Mouse (Mus musculus) heart, embryonic 16.5 days (tissue): Measurements from ENCODE around the gene Hspb3. TPM values are rescaled to one million over a fixed set of nuclear protein-coding genes. Genes with fewer than 3 reads are reported as not detected.

ENCODE experiments used
- ATAC-seq: fragments of 200-750 bp; cut with Nextera tagmentation; replicated peaks from 2 replicates; pipeline ENCODE4 v1.8.0; 2017; ENCODE audit warnings: moderate number of reproducible peaks; ENCODE audit not compliant: insufficient read depth, low FRiP score; ENCODE audit errors: extremely low read depth
- H3K27ac ChIP-seq: fragments of 300-500 bp; sonication (generic); 2 replicates; pipeline ENCODE4 v1.5.1; 2014; ENCODE audit warnings: mild to moderate bottlenecking, low read length, control low read depth, moderate library complexity
- H3K27me3 ChIP-seq: fragments of 300-500 bp; sonication (generic); 2 replicates; pipeline ENCODE4 v1.6.1; 2014; ENCODE audit warnings: low read length, mixed read lengths; ENCODE audit not compliant: control insufficient read depth, insufficient read depth
- H3K36me3 ChIP-seq: fragments of 300-500 bp; sonication (generic); 2 replicates; pipeline ENCODE4 v1.6.1; 2014; ENCODE audit not compliant: control insufficient read depth, insufficient read depth
- H3K4me1 ChIP-seq: fragments of 300-500 bp; sonication (generic); 2 replicates; pipeline ENCODE4 v1.6.1; 2014; ENCODE audit warnings: low read length, mixed read lengths; ENCODE audit not compliant: control insufficient read depth, insufficient read depth
- H3K4me2 ChIP-seq: fragments of 300-500 bp; sonication (generic); 2 replicates; pipeline ENCODE4 v1.6.1; 2014; ENCODE audit warnings: low read depth, mild to moderate bottlenecking, control low read depth, low read length
- H3K4me3 ChIP-seq: fragments of 300-500 bp; sonication (generic); 2 replicates; pipeline ENCODE4 v1.5.1; 2014; ENCODE audit warnings: mild to moderate bottlenecking, control low read depth, low read length
- H3K9ac ChIP-seq: fragments of 300-500 bp; sonication (generic); 2 replicates; pipeline ENCODE4 v1.6.1; 2014; ENCODE audit warnings: low read length, control low read depth
- H3K9me3 ChIP-seq: fragments of 300-500 bp; sonication (generic); replicated peaks from 2 replicates; pipeline ENCODE4 v1.6.1; 2016; ENCODE audit warnings: low read length; ENCODE audit not compliant: control insufficient read depth
- WGBS: fragments of 180-500 bp; shearing (Covaris S2); extraction: QIAGEN DNeasy Blood & Tissue Kit; methylation state at CpG from one replicate; pipeline ENCODE4 v1.1.7; 2014; 5-methylcytosine and 5-hydroxymethylcytosine counted together
- polyA plus RNA-seq: library from polyadenylated mRNA; unstranded; fragments of >200 nt; fragmentation: Nextera tagmentation; extraction: Ambion mirVana; gene quantifications from 2 replicates; pipeline ENCODE4 v1.2.1, GENCODE M21; 2015

Hspb3 gene
- 44.6 and 49.1 TPM in 2 replicates for polyA plus RNA-seq

DNA sequence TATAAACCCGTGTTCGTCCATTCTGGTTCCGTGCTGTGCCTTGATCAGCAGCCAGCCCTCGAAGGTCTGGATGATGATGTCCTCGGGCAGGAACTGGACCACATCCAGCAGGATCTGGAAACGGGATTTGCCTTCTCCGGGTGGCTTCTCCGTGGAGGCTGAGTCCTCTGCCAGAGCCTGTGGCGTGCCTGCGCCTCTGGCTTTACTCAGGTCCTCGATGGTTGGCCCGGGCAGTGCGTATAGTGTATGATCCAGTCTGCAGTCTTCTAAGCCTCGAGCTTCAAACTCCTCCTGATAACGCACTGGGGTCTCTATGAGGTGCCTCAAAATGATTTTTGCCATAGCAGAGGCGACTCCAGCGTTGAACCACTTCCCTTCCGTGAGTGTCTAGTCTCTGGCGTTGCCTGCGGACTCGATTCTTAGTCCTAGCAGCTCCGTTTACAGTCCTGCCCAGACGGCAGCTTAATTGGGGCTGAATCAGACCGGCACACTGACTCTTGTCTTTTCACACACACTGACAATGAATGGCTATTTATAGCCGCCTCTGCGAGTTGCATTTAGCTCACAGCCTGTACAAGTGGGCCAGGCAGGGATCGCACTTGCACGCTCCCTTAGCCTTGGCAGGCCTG is at the start of gene Hspb3:
Gene Hspb3 (minus strand): TSS at position 526 of the 629 bp plus-strand sequence.
- Histone ChIP-seq H3K4me3 (peak within 1 kb of the TSS; percentile 58), H3K9ac (peak within 1 kb of the TSS; percentile 74), H3K36me3 (no peaks in the 10 kb centered on the region), H3K27me3 (no peaks in the 10 kb centered on the region), H3K9me3 (no peaks in the 10 kb centered on the region), H3K4me1 (peaks cover 9% of the 10 kb centered on the region), H3K4me2 (peak within 1 kb of the TSS; percentile 80), H3K27ac (peak within 1 kb of the TSS; percentile 94)
- 30% methylated on average over 28 of the region's 28 CpGs for WGBS
- ATAC-seq: peak; percentile 86

DNA sequence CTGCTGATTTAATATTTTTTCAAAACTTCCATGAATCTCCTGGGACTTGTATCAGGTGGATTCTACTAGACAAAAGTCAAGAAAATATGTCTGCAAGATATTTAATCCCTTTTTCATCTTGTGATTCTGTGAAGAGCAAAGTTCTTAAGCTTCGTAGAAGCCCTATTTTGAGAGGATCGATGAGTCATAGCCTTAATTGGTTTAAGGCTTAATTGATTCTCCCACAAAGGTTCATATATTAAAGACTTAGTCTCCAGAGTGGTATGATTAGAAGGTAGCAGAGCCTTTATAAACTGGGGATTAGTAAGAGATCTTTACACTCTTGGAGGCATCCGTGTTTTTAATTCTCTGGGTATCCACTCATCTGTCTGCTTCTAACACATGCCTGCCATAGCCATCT is 49.7 kb upstream of the Hspb3 start:
- H3K36me3 ChIP-seq: no peaks in the 10 kb centered on the region
- H3K4me2 ChIP-seq: no peak overlapping the region
- no peak overlapping the region for H3K27ac ChIP-seq
- no peak overlapping the region for H3K9ac ChIP-seq
- 93% methylated on average over 3 of the region's 3 CpGs for WGBS
- H3K9me3 ChIP-seq: peaks cover 5% of the 10 kb centered on the region; the same call in 1 of the 2 replicates
- no peaks in the 10 kb centered on the region for H3K4me1 ChIP-seq
- no peaks in the 10 kb centered on the region for H3K27me3 ChIP-seq
- no peak overlapping the region for H3K4me3 ChIP-seq
- ATAC-seq: no peak

DNA sequence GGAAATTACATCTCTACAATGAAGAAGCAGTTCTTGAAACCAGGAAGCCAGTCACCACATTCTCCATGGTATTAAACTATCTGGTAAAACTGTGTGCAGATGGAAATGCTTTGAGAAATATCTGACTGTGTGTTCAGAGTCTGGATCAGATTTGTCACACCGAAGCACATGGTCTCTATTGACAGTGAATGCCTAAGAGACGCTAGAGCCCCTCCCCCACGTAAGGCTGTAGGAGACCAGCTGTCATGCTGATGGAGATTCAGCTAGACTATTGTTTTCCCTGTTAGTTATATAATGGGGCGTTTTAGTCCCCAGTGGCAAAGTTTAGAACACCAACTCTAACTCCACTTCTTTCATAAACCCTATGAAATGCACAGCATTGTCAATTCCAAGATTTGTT is 42.7 kb upstream of the Hspb3 start:
- no peak for ATAC-seq
- Histone ChIP-seq H3K9me3 (no peaks in the 10 kb centered on the region), H3K27ac (no peak overlapping the region), H3K4me1 (no peaks in the 10 kb centered on the region), H3K36me3 (no peaks in the 10 kb centered on the region), H3K4me3 (no peak overlapping the region), H3K4me2 (no peak overlapping the region), H3K27me3 (no peaks in the 10 kb centered on the region), H3K9ac (no peak overlapping the region)
- 42% methylated on average over 4 of the region's 4 CpGs for WGBS

DNA sequence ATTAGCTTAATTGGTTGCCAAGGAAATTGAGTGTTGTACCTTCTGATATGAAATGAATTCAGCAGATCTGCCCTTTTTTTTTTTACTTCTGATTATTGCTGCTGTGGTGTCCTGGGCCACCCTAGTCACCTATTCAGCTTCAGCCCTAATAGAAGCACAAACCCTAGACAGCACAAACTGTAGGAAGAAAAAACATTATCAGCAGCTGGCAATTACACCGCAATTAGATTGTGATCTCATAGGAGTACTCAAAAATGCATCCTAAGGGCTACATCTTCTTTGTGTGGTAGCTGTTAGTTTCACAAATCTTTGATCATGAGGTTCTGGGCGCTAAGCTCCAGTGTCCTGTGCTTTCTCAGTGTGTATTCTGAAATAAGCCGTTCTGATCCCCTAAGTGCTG is 37.7 kb upstream of the Hspb3 start:
- H3K4me1 ChIP-seq: no peaks in the 10 kb centered on the region
- H3K27ac ChIP-seq: no peak overlapping the region
- H3K36me3 ChIP-seq: no peaks in the 10 kb centered on the region
- 83% methylated on average over 3 of the region's 3 CpGs for WGBS
- H3K4me2 ChIP-seq: no peak overlapping the region
- no peak overlapping the region for H3K4me3 ChIP-seq
- H3K9me3 ChIP-seq: peaks cover 4% of the 10 kb centered on the region; the same call in 1 of the 2 replicates
- ATAC-seq: no peak
- H3K27me3 ChIP-seq: no peaks in the 10 kb centered on the region
- H3K9ac ChIP-seq: no peak overlapping the region

DNA sequence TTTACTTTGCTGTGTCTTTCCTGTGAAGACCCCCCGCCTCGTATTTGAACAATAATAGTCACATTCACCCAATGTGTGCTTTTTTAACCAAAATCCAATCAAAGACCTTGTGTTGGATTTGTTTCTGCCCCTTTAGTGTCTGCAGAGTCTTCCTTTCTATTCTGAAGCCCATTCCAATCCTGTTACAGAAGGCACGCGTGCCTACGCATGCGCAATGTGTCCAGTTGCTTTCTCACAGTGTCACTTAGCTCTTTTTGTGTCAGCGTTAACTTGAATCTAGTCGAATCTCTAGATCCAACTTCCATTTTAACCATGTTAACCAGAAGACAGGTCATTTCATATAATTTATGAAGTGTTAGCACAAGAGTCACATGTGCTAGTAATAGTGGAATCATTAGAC is 36.5 kb upstream of the Hspb3 start:
- Histone ChIP-seq H3K9me3 (peaks cover 4% of the 10 kb centered on the region; the same call in 1 of the 2 replicates), H3K27me3 (no peaks in the 10 kb centered on the region), H3K4me2 (no peak overlapping the region), H3K9ac (no peak overlapping the region), H3K4me3 (no peak overlapping the region), H3K36me3 (no peaks in the 10 kb centered on the region), H3K4me1 (no peaks in the 10 kb centered on the region), H3K27ac (no peak overlapping the region)
- ATAC-seq: no peak
- 89% methylated on average over 8 of the region's 8 CpGs for WGBS

DNA sequence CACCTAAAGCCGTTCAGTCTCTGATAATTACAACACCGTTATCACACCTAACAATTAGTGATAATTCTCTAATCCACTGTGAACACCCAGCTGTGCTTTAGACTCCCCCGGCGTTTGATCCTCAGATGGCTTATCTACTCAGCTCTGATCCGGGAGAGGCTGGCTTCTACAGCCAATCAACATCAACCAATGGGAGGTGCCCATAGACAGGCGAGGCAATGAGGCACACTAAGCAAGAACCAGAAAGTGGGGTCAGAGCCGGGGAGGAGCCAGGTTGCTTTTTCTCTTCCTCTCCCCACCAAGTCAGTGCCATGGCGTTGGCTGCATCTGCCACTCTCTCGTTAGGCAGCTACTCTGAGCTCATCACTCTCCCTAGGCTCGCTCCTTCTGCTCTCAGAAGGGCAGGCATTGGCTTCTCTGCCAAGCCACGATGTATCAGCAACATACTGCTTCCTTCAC is 36.0 kb upstream of the Hspb3 start:
- H3K27me3 ChIP-seq: no peaks in the 10 kb centered on the region
- WGBS: 39% methylated on average over 11 of the region's 11 CpGs
- H3K4me3 ChIP-seq: no peak overlapping the region
- no peaks in the 10 kb centered on the region for H3K4me1 ChIP-seq
- H3K9me3 ChIP-seq: peaks cover 4% of the 10 kb centered on the region; the same call in 1 of the 2 replicates
- H3K9ac ChIP-seq: no peak overlapping the region
- no peaks in the 10 kb centered on the region for H3K36me3 ChIP-seq
- ATAC-seq: no peak
- no peak overlapping the region for H3K27ac ChIP-seq
- H3K4me2 ChIP-seq: no peak overlapping the region

DNA sequence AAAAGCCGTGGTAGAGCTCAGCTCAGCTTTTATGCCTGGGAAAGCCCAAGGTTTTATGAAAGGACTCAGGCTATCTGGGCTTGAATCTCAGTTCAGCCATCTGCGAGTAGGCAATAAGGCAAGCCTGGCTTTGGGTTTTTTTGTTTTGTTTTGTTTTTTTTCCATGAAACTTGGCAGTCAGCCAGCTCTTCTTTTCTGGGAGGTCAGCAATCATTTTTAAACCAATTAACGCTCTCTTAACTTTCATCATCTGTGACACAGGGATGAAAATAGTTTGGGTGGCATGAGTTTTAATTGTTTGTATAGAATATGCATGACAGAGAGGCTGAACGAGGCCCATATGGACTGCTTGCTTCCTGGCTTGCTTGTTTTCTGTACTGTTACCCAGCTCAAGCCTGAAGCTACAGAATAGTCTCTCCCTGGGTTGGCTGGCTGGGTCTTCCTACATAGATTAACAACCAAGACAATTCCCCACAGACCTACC is 33.4 kb upstream of the Hspb3 start:
- WGBS: 45% methylated on average over 4 of the region's 4 CpGs
- Histone ChIP-seq H3K4me3 (no peak overlapping the region), H3K4me2 (no peak overlapping the region), H3K9ac (no peak overlapping the region), H3K36me3 (no peaks in the 10 kb centered on the region), H3K27ac (no peak overlapping the region), H3K9me3 (peaks cover 4% of the 10 kb centered on the region; the same call in 1 of the 2 replicates), H3K4me1 (no peaks in the 10 kb centered on the region), H3K27me3 (no peaks in the 10 kb centered on the region)
- ATAC-seq: no peak

DNA sequence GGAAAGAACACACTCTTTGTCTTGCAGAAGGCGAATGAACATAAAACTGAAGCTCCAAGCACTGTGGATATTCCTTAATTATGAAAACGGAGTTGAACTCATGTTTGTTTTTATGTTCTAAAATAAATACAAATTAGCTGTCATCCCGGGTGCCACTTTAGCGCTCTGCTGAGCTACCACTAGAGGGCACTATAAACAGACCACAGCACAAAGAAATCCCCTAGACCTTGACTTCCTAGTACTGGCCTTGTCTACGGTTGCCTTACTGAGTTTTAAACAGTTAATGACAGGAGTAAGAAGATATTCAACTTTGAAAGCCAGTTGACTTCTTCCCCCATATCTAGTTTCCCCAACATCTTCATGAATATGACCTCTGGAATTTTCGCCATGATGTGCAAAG is 29.9 kb upstream of the Hspb3 start:
- H3K9me3 ChIP-seq: peaks cover 4% of the 10 kb centered on the region; the same call in 1 of the 2 replicates
- ATAC-seq: no peak
- H3K4me1 ChIP-seq: no peaks in the 10 kb centered on the region
- H3K27me3 ChIP-seq: 0 out of 2 replicates have a peak, but pooled peaks cover 3% of the 10 kb centered on the region
- no peak overlapping the region for H3K9ac ChIP-seq
- no peaks in the 10 kb centered on the region for H3K36me3 ChIP-seq
- no peak overlapping the region for H3K4me3 ChIP-seq
- 18% methylated on average over 6 of the region's 6 CpGs for WGBS
- H3K27ac ChIP-seq: no peak overlapping the region
- no peak overlapping the region for H3K4me2 ChIP-seq

DNA sequence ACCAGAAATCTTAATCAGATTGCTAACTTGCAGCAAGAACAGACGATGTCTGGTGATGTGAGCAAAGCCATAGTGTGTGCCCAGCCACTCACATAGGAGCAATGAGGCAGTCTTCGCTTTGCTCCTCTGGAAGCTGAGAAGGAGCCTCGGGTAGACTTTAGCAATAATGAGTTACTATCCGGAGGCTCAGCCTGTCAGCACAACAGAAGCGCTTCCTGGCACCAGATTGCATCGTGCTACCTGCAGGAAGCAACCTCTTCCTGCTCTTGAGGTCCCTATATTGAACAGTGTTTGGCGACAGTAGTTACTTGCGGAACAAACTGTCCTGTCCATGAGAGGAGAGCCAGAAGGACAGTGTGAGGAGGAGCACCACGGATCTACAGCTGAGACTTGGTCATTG is 28.2 kb upstream of the Hspb3 start:
- 45% methylated on average over 9 of the region's 9 CpGs for WGBS
- ATAC-seq: no peak
- Histone ChIP-seq H3K27me3 (0 out of 2 replicates have a peak, but pooled peaks cover 3% of the 10 kb centered on the region), H3K4me2 (no peak overlapping the region), H3K27ac (no peak overlapping the region), H3K4me3 (no peak overlapping the region), H3K9ac (no peak overlapping the region), H3K36me3 (no peaks in the 10 kb centered on the region), H3K4me1 (no peaks in the 10 kb centered on the region), H3K9me3 (no peaks in the 10 kb centered on the region)
